8 mouse cellular contexts compared by ENCODE assay signal in the genomic region with DNA sequence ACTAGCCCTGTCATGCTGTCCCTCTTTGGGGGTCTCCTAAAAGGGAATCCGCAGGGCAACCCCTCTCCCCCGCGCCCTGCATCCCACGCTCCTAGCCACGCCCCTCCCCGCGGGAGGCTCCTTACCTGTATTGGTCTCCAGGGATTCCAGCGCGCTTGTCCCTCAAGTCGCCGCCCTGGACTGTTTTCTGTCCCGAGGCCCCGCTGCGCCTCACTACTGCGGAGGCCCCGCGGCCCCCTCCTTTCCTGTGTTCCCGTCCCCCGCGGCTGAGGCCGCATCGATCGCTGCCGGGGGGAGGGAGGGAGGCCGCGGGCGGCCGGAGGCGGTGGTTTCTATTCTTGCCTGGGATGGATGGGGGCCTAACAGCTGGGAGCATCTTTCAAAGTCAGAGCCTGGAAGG. TPM values are rescaled to one million over a fixed set of nuclear protein-coding genes. Genes with fewer than 3 reads are reported as not detected.
DNase-seq lines count a peak whose midpoint lies in the region; ATAC-seq and TF ChIP-seq lines count a peak whose summit lies in the region.

A gene (minus strand): TSS at position 212 of the 400 bp plus-strand sequence.

- H3K36me3 ChIP-seq in lung, postnatal 0 days (ENCODE audit: insufficient read depth, low read length): no peaks in the 10 kb centered on the region
- H3K36me3 ChIP-seq in limb, embryonic 11.5 days (ENCODE audit: control insufficient read depth, insufficient read depth, low read length): no peaks in the 10 kb centered on the region
- no peaks in the 10 kb centered on the region for H3K36me3 ChIP-seq in stomach, embryonic 14.5 days (ENCODE audit: control insufficient read depth, insufficient read depth, low read length)

- no peak for DNase-seq in cerebellum, adult 2 months
- DNase-seq in cerebellum, postnatal 36 days: no peak
- no peak for DNase-seq in lung, postnatal 0 days (ENCODE audit: low spot score)
- DNase-seq in lung, postnatal 10 days: no peak
- peak; percentile 31 for DNase-seq in limb, embryonic 11.5 days (ENCODE audit: low spot score)
- no peak for DNase-seq in urinary bladder, postnatal 25 days (ENCODE audit: low spot score)

- ATAC-seq in lung, postnatal 0 days: no peak
- no peak for ATAC-seq in limb, embryonic 11.5 days (ENCODE audit: insufficient number of reproducible peaks, low FRiP score, low TSS enrichment, low read depth)
- 0 out of 2 replicates have a peak, but pooled peaks have one; percentile 26 for ATAC-seq in stomach, embryonic 14.5 days (ENCODE audit: insufficient number of reproducible peaks, insufficient read depth, low FRiP score, low read depth)
- no peak for ATAC-seq in monocyte, adult 5-6 weeks (replicated peaks; ENCODE audit: insufficient number of reproducible peaks, low FRiP score, low TSS enrichment, poor library complexity, severe bottlenecking)

- no peak within 1 kb of the TSS for H3K9ac ChIP-seq in lung, postnatal 0 days (replicated peaks; ENCODE audit: low read depth)
- H3K9ac ChIP-seq in limb, embryonic 11.5 days (ENCODE audit: low read length): peak within 1 kb of the TSS; percentile 45; the same call in 1 of the 2 replicates
- no peak within 1 kb of the TSS for H3K9ac ChIP-seq in stomach, embryonic 14.5 days (replicated peaks; ENCODE audit: low read depth, low read length)

- H3K27ac ChIP-seq in cerebellum, adult 2 months (ENCODE audit: insufficient read depth, low read length): no peak within 1 kb of the TSS
- no peak within 1 kb of the TSS for H3K27ac ChIP-seq in lung, postnatal 0 days (ENCODE audit: low read length)
- no peak within 1 kb of the TSS for H3K27ac ChIP-seq in limb, embryonic 11.5 days (replicated peaks; ENCODE audit: low read depth, low read length)
- H3K27ac ChIP-seq in stomach, embryonic 14.5 days (ENCODE audit: low read length): no peak within 1 kb of the TSS

- H3K9me3 ChIP-seq in lung, postnatal 0 days (ENCODE audit: low read length): no peaks in the 10 kb centered on the region
- no peaks in the 10 kb centered on the region; the same call in 1 of the 2 replicates for H3K9me3 ChIP-seq in limb, embryonic 11.5 days (ENCODE audit: control insufficient read depth, low read length)
- no peaks in the 10 kb centered on the region for H3K9me3 ChIP-seq in stomach, embryonic 14.5 days (ENCODE audit: control insufficient read depth, low read depth, low read length)

- WGBS in cerebellum, adult 2 months: 3% methylated on average over 27 of the region's 29 CpGs
- WGBS in lung, postnatal 0 days: 2% methylated on average over 18 of the region's 29 CpGs
- WGBS in limb, embryonic 11.5 days: under 1% methylated on average over 29 of the region's 29 CpGs
- under 1% methylated on average over 28 of the region's 29 CpGs for WGBS in stomach, embryonic 14.5 days

- 0 out of 2 replicates have a peak, but pooled peaks cover 4% of the 10 kb centered on the region for H3K4me1 ChIP-seq in cerebellum, adult 2 months (ENCODE audit: control insufficient read depth, insufficient read depth, low read length)
- 0 out of 2 replicates have a peak, but pooled peaks cover 7% of the 10 kb centered on the region for H3K4me1 ChIP-seq in lung, postnatal 0 days (ENCODE audit: insufficient read depth, low read depth, low read length)
- H3K4me1 ChIP-seq in limb, embryonic 11.5 days (ENCODE audit: control insufficient read depth, insufficient read depth, low read length): peaks cover 14% of the 10 kb centered on the region
- H3K4me1 ChIP-seq in stomach, embryonic 14.5 days (ENCODE audit: control insufficient read depth, insufficient read depth, low read length): peaks cover 9% of the 10 kb centered on the region

- H3K27me3 ChIP-seq in cerebellum, adult 2 months (ENCODE audit: control insufficient read depth, insufficient read depth, low read length): peaks cover 3% of the 10 kb centered on the region; the same call in 1 of the 2 replicates
- H3K27me3 ChIP-seq in lung, postnatal 0 days (replicated peaks; ENCODE audit: insufficient read depth, low read length): peaks cover 43% of the 10 kb centered on the region
- H3K27me3 ChIP-seq in limb, embryonic 11.5 days (ENCODE audit: control insufficient read depth, insufficient read depth, low read length): peaks cover 65% of the 10 kb centered on the region
- peaks cover 45% of the 10 kb centered on the region for H3K27me3 ChIP-seq in stomach, embryonic 14.5 days (ENCODE audit: control insufficient read depth, insufficient read depth, low read length)

- TF ChIP-seq CTCF in cerebellum, adult 2 months (IDR thresholded peaks at IDR 0.05; ENCODE audit: borderline replicate concordance, insufficient read depth, low read depth, low read length): no peak
- TF ChIP-seq CTCF in lung, postnatal 0 days (IDR thresholded peaks at IDR 0.05): no peak

- no peak for TF ChIP-seq EP300 in lung, postnatal 0 days (IDR thresholded peaks at IDR 0.05)

- no peak for TF ChIP-seq POLR2A in cerebellum, adult 2 months (IDR thresholded peaks at IDR 0.05; ENCODE audit: borderline replicate concordance, insufficient read depth, low read length)

- peak within 1 kb of the TSS; percentile 50 for H3K4me2 ChIP-seq in lung, postnatal 0 days (replicated peaks; ENCODE audit: low read depth, low read length)
- peak within 1 kb of the TSS; percentile 49 for H3K4me2 ChIP-seq in limb, embryonic 11.5 days (ENCODE audit: low read depth, severe bottlenecking)
- peak within 1 kb of the TSS; percentile 50 for H3K4me2 ChIP-seq in stomach, embryonic 14.5 days (replicated peaks; ENCODE audit: low read depth, low read length)

- peak within 1 kb of the TSS; percentile 1 for H3K4me3 ChIP-seq in cerebellum, adult 2 months (replicated peaks; ENCODE audit: insufficient read depth, low read depth, low read length)
- peak within 1 kb of the TSS; percentile 23; the same call in 1 of the 2 replicates for H3K4me3 ChIP-seq in lung, postnatal 0 days (ENCODE audit: low read depth, low read length)
- peak within 1 kb of the TSS; percentile 31 for H3K4me3 ChIP-seq in limb, embryonic 11.5 days (ENCODE audit: low read depth, low read length)
- H3K4me3 ChIP-seq in stomach, embryonic 14.5 days (ENCODE audit: low read depth, low read length): peak within 1 kb of the TSS; percentile 23

RNA-seq across cellular contexts. Expression of the gene that starts here (rescaled TPM):
- 2.3 TPM in 2 replicates for polyA plus RNA-seq in cerebellum, adult 2 months (2012; rRNA removed)
- not detected in 2 replicates for polyA plus RNA-seq in lung, postnatal 0 days (2015; fragmentation: Nextera tagmentation; extraction: Ambion mirVana)
- polyA plus RNA-seq in limb, embryonic 11.5 days (2014; fragmentation: Nextera tagmentation; extraction: Ambion mirVana): 0.40 and 0.43 TPM in 2 replicates
- polyA plus RNA-seq in stomach, embryonic 14.5 days (2014; fragmentation: Nextera tagmentation; extraction: Ambion mirVana): 0.14 and 0.15 TPM in 2 replicates
- not detected in 3 replicates for total RNA-seq in monocyte, adult 5-6 weeks (2017)

Comparison
In these comparisons a context has a peak if more than half of its experiments do, and no peak if none do; other contexts are left out.
1. Peak in DNase-seq, H3K4me3 ChIP-seq, H3K9ac ChIP-seq and H3K4me2 ChIP-seq in limb, embryonic 11.5 days; RNA of the gene not detected or under 1 TPM.
2. Peak in ATAC-seq, H3K4me3 ChIP-seq and H3K4me2 ChIP-seq in stomach, embryonic 14.5 days; RNA of the gene not detected or under 1 TPM.